Mouse (Mus musculus) CH12.LX (cell line): Measurements from ENCODE around the gene Cd5. TPM values are rescaled to one million over a fixed set of nuclear protein-coding genes. Genes with fewer than 3 reads are reported as not detected.

ENCODE experiments used
- DNase-seq: peaks from one replicate; pipeline ENCODE4 v3.0.0-alpha.2; 2013; ENCODE audit errors: extremely low read depth
- H3K27ac ChIP-seq: 2 replicates; pipeline ENCODE4 v1.5.1; 2012; ENCODE audit warnings: low read depth, mild to moderate bottlenecking, control low read depth, moderate library complexity; ENCODE audit not compliant: insufficient read depth
- H3K27me3 ChIP-seq: replicated peaks from 2 replicates; pipeline ENCODE3; 2012; ENCODE audit warnings: inconsistent platforms
- H3K36me3 ChIP-seq, 2 experiments: replicated peaks in 1 of 2; 2 replicates each; pipeline versions ENCODE3 to v1.6.1; 2012; ENCODE audit warnings: inconsistent platforms in 1 of 2, low read length in 1 of 2, mild to moderate bottlenecking in 1 of 2, mixed read lengths in 1 of 2, moderate library complexity in 1 of 2; ENCODE audit not compliant: control insufficient read depth in 1 of 2, insufficient read depth in 1 of 2
- H3K4me1 ChIP-seq, 2 experiments: 2 replicates each; pipeline ENCODE4 v1.6.1; 2012; ENCODE audit warnings: inconsistent platforms in 1 of 2, moderate library complexity in 1 of 2; ENCODE audit not compliant: insufficient read depth in 2 of 2, control insufficient read depth in 1 of 2
- H3K4me2 ChIP-seq: 2 replicates; pipeline ENCODE4 v1.6.1; 2012; ENCODE audit warnings: low read depth, mild to moderate bottlenecking, control low read depth; ENCODE audit not compliant: poor library complexity, insufficient read depth, severe bottlenecking
- H3K4me3 ChIP-seq, 3 experiments: fragments of 150-350 bp in 1 of 3; sonication (generic) in 1 of 3; replicated peaks in 1 of 3; 2 replicates each; pipeline versions ENCODE3 to v1.5.1; 2011 to 2012; ENCODE audit warnings: low read depth in 2 of 3, low read length in 2 of 3, mild to moderate bottlenecking in 2 of 3, moderate library complexity in 2 of 3, control low read depth in 1 of 3, improper control_type of control experiment in 1 of 3, inconsistent platforms in 1 of 3, mixed read lengths in 1 of 3; ENCODE audit not compliant: poor library complexity in 1 of 3
- H3K79me2 ChIP-seq: replicated peaks from 2 replicates; pipeline ENCODE4 v1.6.1; 2012; ENCODE audit warnings: mild to moderate bottlenecking, moderate library complexity; ENCODE audit not compliant: control insufficient read depth, poor library complexity, insufficient read depth, severe bottlenecking; ENCODE audit errors: extremely low read depth
- H3K9ac ChIP-seq: 2 replicates; pipeline ENCODE4 v1.6.1; 2012; ENCODE audit warnings: low read depth, mild to moderate bottlenecking, control low read depth, moderate library complexity; ENCODE audit not compliant: insufficient read depth
- H3K9me3 ChIP-seq: replicated peaks from 2 replicates; pipeline ENCODE3; 2012; ENCODE audit warnings: low read length, inconsistent platforms, mixed read lengths
- CHD2 ChIP-seq: IDR thresholded peaks from 2 replicates; pipeline ENCODE4 v1.6.1; 2011; ENCODE audit warnings: low read length, improper control_type of control experiment
- CTCF ChIP-seq, 2 experiments: IDR thresholded peaks in 1 of 2; conservative IDR thresholded peaks in 1 of 2; 2 replicates each; pipeline ENCODE4 v1.5.1; 2011 to 2012; ENCODE audit warnings: low read depth in 2 of 2, low read length in 2 of 2, improper control_type of control experiment in 1 of 2, inconsistent platforms in 1 of 2, mild to moderate bottlenecking in 1 of 2, moderate library complexity in 1 of 2
- E2F4 ChIP-seq: IDR thresholded peaks from 2 replicates; pipeline ENCODE4 v1.6.1; 2011; ENCODE audit warnings: low read depth, low read length, improper control_type of control experiment; ENCODE audit not compliant: insufficient replicate concordance
- EP300 ChIP-seq: IDR thresholded peaks from 2 replicates; pipeline ENCODE4 v1.6.1; 2011; ENCODE audit warnings: low read length, improper control_type of control experiment
- HCFC1 ChIP-seq: IDR thresholded peaks from 2 replicates; pipeline ENCODE4 v1.6.1; 2012; ENCODE audit warnings: low read depth, mild to moderate bottlenecking, inconsistent platforms, low read length, improper control_type of control experiment
- JUND ChIP-seq: conservative IDR thresholded peaks from 2 replicates; pipeline ENCODE4 v1.6.1; 2011; ENCODE audit warnings: low read depth, low read length, improper control_type of control experiment
- MAZ ChIP-seq: IDR thresholded peaks from 2 replicates; pipeline ENCODE4 v1.6.1; 2012; ENCODE audit warnings: low read depth, mild to moderate bottlenecking, inconsistent platforms, low read length, improper control_type of control experiment, moderate library complexity
- MYC ChIP-seq: IDR thresholded peaks from 2 replicates; pipeline ENCODE4 v1.6.1; 2011; ENCODE audit warnings: low read depth, mild to moderate bottlenecking, improper control_type of control experiment, low read length
- NELFE ChIP-seq: IDR thresholded peaks from 2 replicates; pipeline ENCODE4 v1.6.1; 2011; ENCODE audit warnings: low read depth, low read length, improper control_type of control experiment
- NRF1 ChIP-seq: IDR thresholded peaks from 2 replicates; pipeline ENCODE4 v1.6.1; 2014; ENCODE audit warnings: low read depth, mild to moderate bottlenecking, inconsistent platforms, low read length, improper control_type of control experiment, moderate library complexity
- PAX5 ChIP-seq: IDR thresholded peaks from 2 replicates; pipeline ENCODE4 v1.6.1; 2012; ENCODE audit warnings: low read length, inconsistent platforms, mixed read lengths
- POLR2A ChIP-seq: IDR thresholded peaks from 2 replicates; pipeline ENCODE4 v1.6.1; 2011; ENCODE audit warnings: low read depth, mild to moderate bottlenecking, improper control_type of control experiment, low read length
- SIN3A ChIP-seq: IDR thresholded peaks from 2 replicates; pipeline ENCODE4 v1.6.1; 2012; ENCODE audit warnings: low read length, improper control_type of control experiment, inconsistent platforms
- TBP ChIP-seq: conservative IDR thresholded peaks from 2 replicates; pipeline ENCODE4 v1.6.1; 2011; ENCODE audit warnings: low read depth, low read length, improper control_type of control experiment
- TCF12 ChIP-seq: IDR thresholded peaks from 2 replicates; pipeline ENCODE4 v1.6.1; 2014; ENCODE audit warnings: low read depth, mild to moderate bottlenecking, inconsistent platforms, low read length, improper control_type of control experiment
- ZKSCAN1 ChIP-seq: IDR thresholded peaks from 2 replicates; pipeline ENCODE4 v1.6.1; 2012; ENCODE audit warnings: low read depth, inconsistent platforms, low read length, improper control_type of control experiment, borderline replicate concordance
- ZMIZ1 ChIP-seq: IDR thresholded peaks from 2 replicates; pipeline ENCODE4 v1.6.1; 2012; ENCODE audit warnings: low read depth, mild to moderate bottlenecking, inconsistent platforms, low read length, improper control_type of control experiment
- ZNF384 ChIP-seq: IDR thresholded peaks from 2 replicates; pipeline ENCODE4 v1.6.1; 2012; ENCODE audit warnings: low read depth, low read length, improper control_type of control experiment, inconsistent platforms
- dilution Hi-C: fragments of 300-500 bp; cut with MboI; formaldehyde crosslinking; loops from 2 replicates; pipeline ENCODE4 v1.14.3; 2020; ENCODE audit warnings: low sequenced_read_pairs; ENCODE audit not compliant: extremely low pct_unique_long_range_greater_than_20kb, extremely low pct_ligation_motif_present
- in situ Hi-C: fragments of 300-500 bp; cut with MboI; formaldehyde crosslinking; loops from 3 replicates; pipeline ENCODE4 v1.14.3; 2019; ENCODE audit warnings: low sequenced_read_pairs, low pct_ligation_motif_present, low pct_unique_long_range_greater_than_20kb, mixed read lengths
- polyA plus RNA-seq: library from polyadenylated mRNA; unstranded; fragments of >175 nt; gene quantifications from 2 replicates; pipeline ENCODE4 v1.2.1, GENCODE M21; 2012; ENCODE audit warnings: low read depth; ENCODE audit not compliant: insufficient read length
- total RNA-seq, 2 experiments: library from RNA; depleted of rRNA; stranded (reverse); fragments of 300-350 nt in 1 of 2; fragments of >200 nt in 1 of 2; gene quantifications; 2 replicates each; pipeline ENCODE4 v1.2.3; 2012 to 2014

The Cd5 gene
- total and polyA plus RNA-seq, 3 experiments, result 8.7 to 51.4 (median 17.7) TPM

- in situ Hi-C loops, result no loop called here
- Histone ChIP-seq H3K4me1 (peaks cover 7 to 35% of the 10 kb centered on the region in 2 experiments), H3K9me3 (no peaks in the 10 kb centered on the region), H3K27ac (no peak overlapping the region), H3K9ac (no peak overlapping the region), H3K27me3 (no peaks in the 10 kb centered on the region), H3K4me2 (no peak overlapping the region), H3K4me3 (no peak overlapping the region), H3K79me2 (no peaks in the 10 kb centered on the region), H3K36me3 (peaks cover 0 to 71% of the 10 kb centered on the region in 2 experiments)
- DNase-seq, result no peak
- dilution Hi-C loops, result no loop called here
- TF ChIP-seq NELFE (no peak), SIN3A (no peak), HCFC1 (no peak), JUND (no peak)
Observed at GRCm38 (mm10) chr19:10734554-10734953, 4.2 kb downstream of the Cd5 start.

GRCm38 (mm10) chr19:10733501-10734127 lies 5.2 kb downstream of the Cd5 start:
- no peaks in the 10 kb centered on the region for H3K27me3 ChIP-seq
- H3K4me3 ChIP-seq, result no peak overlapping the region
- no peak for TF ChIP-seq PAX5
- no peak for TF ChIP-seq ZNF384
- no peak for TF ChIP-seq JUND
- no peak for TF ChIP-seq MAZ
- TF ChIP-seq TBP, result no peak
- no peak for TF ChIP-seq CTCF (conservative IDR thresholded peaks at IDR 0.05 in 1 of 2, IDR thresholded peaks at IDR 0.05 in 1 of 2; ENCODE audit: low read depth in 2 of 2, low read length in 2 of 2)
- no peak for TF ChIP-seq CHD2
- TF ChIP-seq NRF1, result no peak
- TF ChIP-seq EP300, result no peak
- TF ChIP-seq TCF12, result no peak
- TF ChIP-seq ZMIZ1, result no peak
- TF ChIP-seq POLR2A, result no peak
- no peak for TF ChIP-seq E2F4
- TF ChIP-seq ZKSCAN1, result no peak
- TF ChIP-seq NELFE, result no peak
- no peak for TF ChIP-seq MYC
- dilution Hi-C loops (no loop called here), in situ Hi-C loops (no loop called here)
- H3K4me1 ChIP-seq, result peaks cover 1 to 38% of the 10 kb centered on the region in 2 experiments
- no peaks in the 10 kb centered on the region for H3K79me2 ChIP-seq
- H3K4me2 ChIP-seq, result no peak overlapping the region
- no peak overlapping the region for H3K27ac ChIP-seq
- no peaks in the 10 kb centered on the region for H3K9me3 ChIP-seq
- peaks cover 0 to 80% of the 10 kb centered on the region in 2 experiments for H3K36me3 ChIP-seq
- no peak overlapping the region for H3K9ac ChIP-seq
- DNase-seq, result no peak
